Mouse (Mus musculus) liver, embryonic 13.5 days (tissue): ENCODE measurements around the gene Chrm3. TPM values are rescaled to one million over a fixed set of nuclear protein-coding genes. Genes with fewer than 3 reads are reported as not detected.

Experiments
- ATAC-seq: fragments of 200-750 bp; cut with Nextera tagmentation; 2 replicates; pipeline ENCODE4 v1.8.0; 2017; ENCODE audit warnings: low read depth, mild to moderate bottlenecking, moderate number of reproducible peaks, moderate library complexity
- DNase-seq: peaks from one replicate; pipeline ENCODE4 v3.0.0; 2022
- H3K27ac ChIP-seq: fragments of 300-500 bp; sonication (generic); 2 replicates; pipeline ENCODE4 v1.5.1; 2015; ENCODE audit warnings: moderate library complexity, mild to moderate bottlenecking, inconsistent platforms
- H3K27me3 ChIP-seq: fragments of 300-500 bp; sonication (generic); 2 replicates; pipeline ENCODE4 v1.6.1; 2015; ENCODE audit warnings: mild to moderate bottlenecking, inconsistent platforms
- H3K36me3 ChIP-seq: fragments of 300-500 bp; sonication (generic); 2 replicates; pipeline ENCODE4 v1.6.1; 2015; ENCODE audit warnings: mild to moderate bottlenecking, inconsistent platforms
- H3K4me1 ChIP-seq: fragments of 300-500 bp; sonication (generic); replicated peaks from 2 replicates; pipeline ENCODE4 v1.6.1; 2015; ENCODE audit warnings: inconsistent platforms
- H3K4me2 ChIP-seq: fragments of 300-500 bp; sonication (generic); 2 replicates; pipeline ENCODE4 v1.6.1; 2015; ENCODE audit warnings: inconsistent platforms, mild to moderate bottlenecking, moderate library complexity
- H3K4me3 ChIP-seq: fragments of 300-500 bp; sonication (generic); replicated peaks from 2 replicates; pipeline ENCODE4 v1.5.1; 2015; ENCODE audit warnings: mild to moderate bottlenecking, inconsistent platforms
- H3K9ac ChIP-seq: fragments of 300-500 bp; sonication (generic); 2 replicates; pipeline ENCODE4 v1.6.1; 2015; ENCODE audit warnings: mild to moderate bottlenecking, inconsistent platforms
- H3K9me3 ChIP-seq: fragments of 300-500 bp; sonication (generic); replicated peaks from 2 replicates; pipeline ENCODE4 v1.6.1; 2016; ENCODE audit warnings: inconsistent platforms
- WGBS: fragments of 180-500 bp; shearing (Covaris S2); methylation state at CpG from one replicate; pipeline ENCODE4 v1.1.7; 2015; ENCODE audit not compliant: insufficient replicate concordance; 5-methylcytosine and 5-hydroxymethylcytosine counted together
- polyA plus RNA-seq: library from polyadenylated mRNA; unstranded; fragments of >200 nt; fragmentation: Nextera tagmentation; extraction: Ambion mirVana; gene quantifications from 2 replicates; pipeline ENCODE4 v1.2.1, GENCODE M21; 2015

Gene Chrm3
- polyA plus RNA-seq, 1 experiment from 2014 or later, result 0.08 TPM

- H3K27me3 ChIP-seq, result no peaks in the 10 kb centered on the region
- no peaks in the 10 kb centered on the region for H3K9me3 ChIP-seq
- H3K4me1 ChIP-seq, result no peaks in the 10 kb centered on the region
- H3K9ac ChIP-seq, result no peak overlapping the region
- H3K27ac ChIP-seq, result no peak overlapping the region
- H3K36me3 ChIP-seq, result no peaks in the 10 kb centered on the region
- H3K4me2 ChIP-seq, result no peak overlapping the region
- no peak for DNase-seq
- ATAC-seq, result no peak
- 53% methylated on average over 12 of the region's 12 CpGs for WGBS
- no peak overlapping the region for H3K4me3 ChIP-seq
Measured at GRCm38 (mm10) chr13:10066829-10067618, 293.6 kb downstream of the Chrm3 start.

GRCm38 (mm10) chr13:10065776-10066175, 294.9 kb downstream of the Chrm3 start:
- Histone ChIP-seq H3K4me2 (no peak overlapping the region), H3K27ac (no peak overlapping the region), H3K9me3 (no peaks in the 10 kb centered on the region), H3K27me3 (no peaks in the 10 kb centered on the region), H3K4me1 (no peaks in the 10 kb centered on the region), H3K4me3 (no peak overlapping the region), H3K9ac (no peak overlapping the region), H3K36me3 (no peaks in the 10 kb centered on the region)
- DNase-seq (no peak), ATAC-seq (no peak)
- WGBS, result 10% methylated on average over 2 of the region's 2 CpGs

- 56% methylated on average over 5 of the region's 5 CpGs for WGBS
- H3K36me3 ChIP-seq, result no peaks in the 10 kb centered on the region
- ATAC-seq, result no peak
- H3K4me3 ChIP-seq, result no peak overlapping the region
- H3K4me2 ChIP-seq, result no peak overlapping the region
- H3K27me3 ChIP-seq, result no peaks in the 10 kb centered on the region
- no peak overlapping the region for H3K9ac ChIP-seq
- H3K9me3 ChIP-seq, result no peaks in the 10 kb centered on the region
- H3K27ac ChIP-seq, result no peak overlapping the region
- no peak for DNase-seq
- no peaks in the 10 kb centered on the region for H3K4me1 ChIP-seq
Measured at GRCm38 (mm10) chr13:10062681-10063080, 298.0 kb downstream of the Chrm3 start.

GRCm38 (mm10) chr13:10058993-10059392, 301.7 kb downstream of the Chrm3 start:
- no peak overlapping the region for H3K4me2 ChIP-seq
- no peaks in the 10 kb centered on the region for H3K27me3 ChIP-seq
- no peak overlapping the region for H3K4me3 ChIP-seq
- ATAC-seq (no peak), DNase-seq (no peak)
- no peak overlapping the region for H3K9ac ChIP-seq
- WGBS, result 46% methylated on average over 1 of the region's 1 CpGs
- H3K36me3 ChIP-seq, result no peaks in the 10 kb centered on the region
- no peak overlapping the region for H3K27ac ChIP-seq
- H3K4me1 ChIP-seq, result no peaks in the 10 kb centered on the region
- H3K9me3 ChIP-seq, result no peaks in the 10 kb centered on the region

- ATAC-seq (no peak), DNase-seq (no peak)
- Histone ChIP-seq H3K27ac (no peak overlapping the region), H3K9ac (no peak overlapping the region), H3K36me3 (no peaks in the 10 kb centered on the region), H3K4me2 (no peak overlapping the region), H3K4me3 (no peak overlapping the region), H3K9me3 (no peaks in the 10 kb centered on the region), H3K4me1 (no peaks in the 10 kb centered on the region), H3K27me3 (no peaks in the 10 kb centered on the region)
- 41% methylated on average over 2 of the region's 2 CpGs for WGBS
Measured at GRCm38 (mm10) chr13:10057644-10058198, 302.9 kb downstream of the Chrm3 start.

GRCm38 (mm10) chr13:10054086-10054485, 306.6 kb downstream of the Chrm3 start:
- H3K27me3 ChIP-seq, result no peaks in the 10 kb centered on the region
- DNase-seq, result no peak
- H3K9me3 ChIP-seq, result no peaks in the 10 kb centered on the region
- H3K4me3 ChIP-seq, result no peak overlapping the region
- H3K4me1 ChIP-seq, result no peaks in the 10 kb centered on the region
- ATAC-seq, result no peak
- no peaks in the 10 kb centered on the region for H3K36me3 ChIP-seq
- no peak overlapping the region for H3K27ac ChIP-seq
- no peak overlapping the region for H3K4me2 ChIP-seq
- H3K9ac ChIP-seq, result no peak overlapping the region

GRCm38 (mm10) chr13:10053301-10053889, 307.3 kb downstream of the Chrm3 start:
- no peaks in the 10 kb centered on the region for H3K27me3 ChIP-seq
- H3K4me3 ChIP-seq, result no peak overlapping the region
- no peak overlapping the region for H3K27ac ChIP-seq
- no peak overlapping the region for H3K4me2 ChIP-seq
- H3K9me3 ChIP-seq, result no peaks in the 10 kb centered on the region
- 73% methylated on average over 8 of the region's 8 CpGs for WGBS
- ATAC-seq (no peak), DNase-seq (no peak)
- H3K4me1 ChIP-seq, result no peaks in the 10 kb centered on the region
- no peak overlapping the region for H3K9ac ChIP-seq
- no peaks in the 10 kb centered on the region for H3K36me3 ChIP-seq

GRCm38 (mm10) chr13:10045651-10046350, 314.8 kb downstream of the Chrm3 start:
- Histone ChIP-seq H3K27ac (no peak overlapping the region), H3K4me2 (no peak overlapping the region), H3K27me3 (no peaks in the 10 kb centered on the region), H3K4me1 (no peaks in the 10 kb centered on the region), H3K9me3 (no peaks in the 10 kb centered on the region), H3K4me3 (no peak overlapping the region), H3K36me3 (no peaks in the 10 kb centered on the region), H3K9ac (no peak overlapping the region)
- DNase-seq (no peak), ATAC-seq (no peak)
- 67% methylated on average over 7 of the region's 7 CpGs for WGBS

GRCm38 (mm10) chr13:10044084-10044483, 316.6 kb downstream of the Chrm3 start:
- Histone ChIP-seq H3K27ac (no peak overlapping the region), H3K27me3 (no peaks in the 10 kb centered on the region), H3K9ac (no peak overlapping the region), H3K4me3 (no peak overlapping the region), H3K4me1 (no peaks in the 10 kb centered on the region), H3K9me3 (no peaks in the 10 kb centered on the region), H3K36me3 (no peaks in the 10 kb centered on the region), H3K4me2 (no peak overlapping the region)
- 42% methylated on average over 4 of the region's 4 CpGs for WGBS
- ATAC-seq (no peak), DNase-seq (no peak)

- DNase-seq (no peak), ATAC-seq (no peak)
- no peaks in the 10 kb centered on the region for H3K36me3 ChIP-seq
- WGBS, result 73% methylated on average over 18 of the region's 18 CpGs
- H3K27ac ChIP-seq, result no peak overlapping the region
- no peaks in the 10 kb centered on the region for H3K9me3 ChIP-seq
- no peak overlapping the region for H3K9ac ChIP-seq
- H3K27me3 ChIP-seq, result no peaks in the 10 kb centered on the region
- no peak overlapping the region for H3K4me3 ChIP-seq
- no peak overlapping the region for H3K4me2 ChIP-seq
- no peaks in the 10 kb centered on the region for H3K4me1 ChIP-seq
Measured at GRCm38 (mm10) chr13:10033570-10034399, 326.9 kb downstream of the Chrm3 start.

GRCm38 (mm10) chr13:10031547-10031946, 329.1 kb downstream of the Chrm3 start:
- H3K4me1 ChIP-seq, result no peaks in the 10 kb centered on the region
- 51% methylated on average over 5 of the region's 5 CpGs for WGBS
- DNase-seq, result no peak

More at GRCm38 (mm10) chr13:10031547-10031946, 329.1 kb downstream of the Chrm3 start:
- Histone ChIP-seq H3K9me3 (no peaks in the 10 kb centered on the region), H3K27ac (no peak overlapping the region), H3K4me2 (no peak overlapping the region), H3K27me3 (no peaks in the 10 kb centered on the region), H3K36me3 (no peaks in the 10 kb centered on the region), H3K4me3 (no peak overlapping the region), H3K9ac (no peak overlapping the region)
- ATAC-seq, result no peak
